Comparison of ENCODE assay signal across 17 mouse cellular contexts in the genomic region with DNA sequence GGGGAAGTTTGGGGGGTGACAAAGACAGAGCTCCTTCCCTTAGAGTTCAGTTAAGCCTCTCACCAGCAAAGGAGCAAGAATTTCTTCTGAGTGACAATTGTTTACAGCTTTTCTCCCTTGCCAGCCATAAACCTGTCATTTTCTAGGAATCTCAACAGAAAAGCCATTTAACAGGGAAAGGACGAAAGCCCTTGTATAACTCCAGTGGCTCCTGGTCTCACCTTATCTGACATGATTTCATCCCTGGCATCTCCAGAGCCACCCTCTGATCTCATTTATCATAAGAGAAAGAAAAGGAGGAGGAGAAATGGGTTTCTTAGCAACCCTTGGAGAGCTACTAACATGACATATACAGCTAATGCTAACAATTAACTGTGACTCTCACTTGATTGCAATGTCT. TPM values are rescaled to one million over a fixed set of nuclear protein-coding genes. Genes with fewer than 3 reads are reported as not detected.
A peak's percentile ranks its signal among the peaks of the same experiment; 100 is the strongest.
DNase-seq lines count a peak whose midpoint lies in the region; ATAC-seq and TF ChIP-seq lines count a peak whose summit lies in the region.
"Had no signal": no experiment of that assay in that cellular context is flagged by ENCODE, and none has a peak within 500 bp of the region (broad histone marks: within the 10 kb centered on the region; RNA-seq: fewer than 3 reads in every experiment).

No protein-coding gene starts in this region.

- H3K36me3 ChIP-seq in heart, embryonic 16.5 days (ENCODE audit: control insufficient read depth, insufficient read depth) = no peaks in the 10 kb centered on the region
- H3K36me3 ChIP-seq in heart, adult 2 months (ENCODE audit: control insufficient read depth, insufficient read depth, low read length) = no peaks in the 10 kb centered on the region
- no peaks in the 10 kb centered on the region for H3K36me3 ChIP-seq in limb, embryonic 10.5 days
- H3K36me3 ChIP-seq: forebrain, embryonic 15.5 days; neural tube, embryonic 15.5 days had no signal

- intact Hi-C loops in heart, adult 2 months (cut with DNase I) = no loop called here
- intact Hi-C loops in left cerebral cortex, adult 2 months (cut with DNase I) = no loop called here
- intact Hi-C loops in left cerebral cortex, postnatal 25 days (cut with DNase I) = no loop called here

- H3K27me3 ChIP-seq in heart, embryonic 16.5 days (ENCODE audit: control insufficient read depth, insufficient read depth, low read length) = 0 out of 2 replicates have a peak, but pooled peaks cover 7% of the 10 kb centered on the region
- no peaks in the 10 kb centered on the region; the same call in none of the 2 replicates for H3K27me3 ChIP-seq in heart, adult 2 months (ENCODE audit: control insufficient read depth, insufficient read depth, low read length)
- H3K27me3 ChIP-seq in limb, embryonic 10.5 days (ENCODE audit: low read depth, poor library complexity, severe bottlenecking) = no peaks in the 10 kb centered on the region
- H3K27me3 ChIP-seq: forebrain, embryonic 15.5 days; neural tube, embryonic 15.5 days had no signal

- H3K4me2 ChIP-seq in heart, embryonic 16.5 days (ENCODE audit: low read depth, low read length) = no peak overlapping the region
- H3K4me2 ChIP-seq: forebrain, embryonic 15.5 days; liver, embryonic 11.5 days; neural tube, embryonic 15.5 days had no signal

- no peak overlapping the region for H3K4me3 ChIP-seq in heart, embryonic 16.5 days (ENCODE audit: low read length)
- no peak overlapping the region for H3K4me3 ChIP-seq in heart, adult 2 months
- no peak overlapping the region for H3K4me3 ChIP-seq in left cerebral cortex, adult 2 months
- no peak overlapping the region for H3K4me3 ChIP-seq in limb, embryonic 10.5 days
- H3K4me3 ChIP-seq: forebrain, embryonic 15.5 days; megakaryocyte, embryonic 14.5 days; neural tube, embryonic 15.5 days had no signal

- 63% methylated on average over 1 of the region's 1 CpGs for WGBS in heart, embryonic 16.5 days
- WGBS in heart, adult 2 months = 82% methylated on average over 1 of the region's 1 CpGs
- WGBS in limb, embryonic 10.5 days = 38% methylated on average over 1 of the region's 1 CpGs

- no peaks in the 10 kb centered on the region for H3K9me3 ChIP-seq in heart, embryonic 16.5 days (replicated peaks; ENCODE audit: control insufficient read depth, low read length)
- H3K9me3 ChIP-seq in limb, embryonic 10.5 days (replicated peaks) = no peaks in the 10 kb centered on the region
- H3K9me3 ChIP-seq: forebrain, embryonic 15.5 days; megakaryocyte, embryonic 14.5 days; neural tube, embryonic 15.5 days had no signal

- H3K4me1 ChIP-seq in heart, embryonic 16.5 days (ENCODE audit: control insufficient read depth, insufficient read depth, low read length) = peaks cover 27% of the 10 kb centered on the region
- H3K4me1 ChIP-seq in heart, adult 2 months (ENCODE audit: control insufficient read depth, insufficient read depth, low read length) = peaks cover 22% of the 10 kb centered on the region
- peaks cover 75% of the 10 kb centered on the region for H3K4me1 ChIP-seq in limb, embryonic 10.5 days

- no peak for ATAC-seq in heart, embryonic 16.5 days (replicated peaks; ENCODE audit: extremely low read depth, insufficient read depth, low FRiP score)
- ATAC-seq: activated CD4-positive, CD25-positive, alpha-beta regulatory T cell, adult 4 months; forebrain, embryonic 15.5 days; hindbrain, postnatal 0 days; lung, postnatal 0 days had no signal

- H3K9ac ChIP-seq in heart, embryonic 16.5 days (ENCODE audit: low read length) = no peak overlapping the region
- H3K9ac ChIP-seq in heart, adult 2 months (ENCODE audit: low read depth, low read length) = no peak overlapping the region
- H3K9ac ChIP-seq: forebrain, embryonic 15.5 days; neural tube, embryonic 15.5 days had no signal

- no peak for TF ChIP-seq CTCF in heart, adult 2 months (IDR thresholded peaks at IDR 0.05)
- TF ChIP-seq CTCF in left cerebral cortex, adult 2 months (IDR thresholded peaks at IDR 0.05) = no peak

- H3K79me2 ChIP-seq in heart, adult 2 months (replicated peaks; ENCODE audit: control insufficient read depth, insufficient read depth, low read length) = no peaks in the 10 kb centered on the region

- no peak for TF ChIP-seq POLR2A in heart, adult 2 months (IDR thresholded peaks at IDR 0.05; ENCODE audit: insufficient read depth, low read depth, low read length)

- TF ChIP-seq EP300 in heart, adult 2 months (IDR thresholded peaks at IDR 0.05; ENCODE audit: insufficient read depth, low read depth, low read length) = no peak

- H3K27ac ChIP-seq in heart, embryonic 16.5 days (ENCODE audit: low read length) = 0 out of 2 replicates have a peak overlapping the region, but pooled peaks have one; percentile 38
- no peak overlapping the region for H3K27ac ChIP-seq in heart, adult 2 months
- peak overlapping the region; percentile 86 for H3K27ac ChIP-seq in left cerebral cortex, adult 2 months
- H3K27ac ChIP-seq in limb, embryonic 10.5 days = peak overlapping the region; percentile 3
- H3K27ac ChIP-seq: forebrain, embryonic 15.5 days; hindbrain, postnatal 0 days; neural tube, embryonic 15.5 days had no signal

- DNase-seq in heart, adult 2 months = no peak
- DNase-seq in left cerebral cortex, adult 2 months (ENCODE audit: extremely low spot score in 1 of 2, low spot score in 2 of 2) = no peak
- DNase-seq in left cerebral cortex, postnatal 25 days (ENCODE audit: low spot score in 2 of 2) = no peak
- peak; percentile 39 for DNase-seq in brain, adult 2 months (ENCODE audit: low read depth, low spot score)
- DNase-seq in limb, embryonic 10.5 days (ENCODE audit: low spot score) = no peak
- no peak for DNase-seq in Muller cell, postnatal 12 days (ENCODE audit: inconsistent ontology term)
- DNase-seq in frontal cortex, postnatal 25 days (ENCODE audit: low spot score in 2 of 2) = no peak
- DNase-seq: cerebellum, adult 9-11 months; thymus, postnatal 4 days had no signal

RNA-seq across cellular contexts. Expression of gene Smad3, which starts 33.9 kb away (rescaled TPM):
- polyA plus RNA-seq in heart, embryonic 16.5 days (2015; fragmentation: Nextera tagmentation; extraction: Ambion mirVana) = 12.5 and 13.7 TPM in 2 replicates
- 10 to 100 TPM; 12.4 to 13.0 TPM for total RNA-seq in heart, adult 2 months (2021)
- 18.4 and 24.0 TPM in 2 replicates for polyA plus RNA-seq in heart, adult 2 months (2012; rRNA removed)
- 10 to 100 TPM; 60.0 to 69.0 TPM for total RNA-seq in left cerebral cortex, adult 2 months (2021)
- total RNA-seq in left cerebral cortex, postnatal 25 days (2021) = 10 to 100 TPM; 55.3 to 67.5 TPM
- polyA plus RNA-seq in limb, embryonic 10.5 days (2016; fragmentation: Nextera tagmentation; extraction: Ambion mirVana) = 27.1 and 27.7 TPM in 2 replicates

Comparison
In these comparisons a context has a peak if more than half of its experiments do, and no peak if none do; other contexts are left out.
1. RNA of gene Smad3, which starts 33.9 kb away (total RNA-seq): 60.0 to 69.0 TPM in left cerebral cortex, adult 2 months and 55.3 to 67.5 TPM in left cerebral cortex, postnatal 25 days; 12.4 to 13.0 TPM in heart, adult 2 months; every median in the first group is over 4 times any median in the second.